Mouse (Mus musculus) heart, embryonic 14.5 days (tissue): ENCODE results near the gene 1500009C09Rik. TPM values are rescaled to one million over a fixed set of nuclear protein-coding genes. Genes with fewer than 3 reads are reported as not detected.
A peak's percentile ranks its signal among the peaks of the same experiment; 100 is the strongest.

Source experiments
- ATAC-seq: fragments of 200-750 bp; cut with Nextera tagmentation; 2 replicates; pipeline ENCODE4 v1.8.0; 2017; ENCODE audit warnings: low read depth, moderate TSS enrichment; ENCODE audit not compliant: insufficient number of reproducible peaks, insufficient read depth, low FRiP score
- H3K27ac ChIP-seq, 2 experiments: fragments of 200-500 bp in 1 of 2; fragments of 300-500 bp in 1 of 2; sonication (generic) in 1 of 2; replicated peaks in 1 of 2; 2 replicates each; pipeline ENCODE4 v1.5.1; 2012 to 2014; ENCODE audit warnings: low read depth in 2 of 2, low read length in 2 of 2, control low read depth in 1 of 2, mild to moderate bottlenecking in 1 of 2, mixed read lengths in 1 of 2; ENCODE audit not compliant: control insufficient read depth in 1 of 2, insufficient read depth in 1 of 2
- H3K27me3 ChIP-seq: fragments of 300-500 bp; sonication (generic); 2 replicates; pipeline ENCODE4 v1.6.1; 2014; ENCODE audit warnings: mild to moderate bottlenecking, low read length, control low read depth; ENCODE audit not compliant: control insufficient read depth, insufficient read depth
- H3K36me3 ChIP-seq: fragments of 300-500 bp; sonication (generic); 2 replicates; pipeline ENCODE4 v1.6.1; 2014; ENCODE audit warnings: mild to moderate bottlenecking, control low read depth, low read length, mixed read lengths; ENCODE audit not compliant: control insufficient read depth, insufficient read depth
- H3K4me1 ChIP-seq, 2 experiments: fragments of 200-500 bp in 1 of 2; fragments of 300-500 bp in 1 of 2; sonication (generic) in 1 of 2; 2 replicates each; pipeline ENCODE4 v1.6.1; 2012 to 2014; ENCODE audit warnings: low read length in 2 of 2, control low read depth in 1 of 2, mixed read lengths in 1 of 2; ENCODE audit not compliant: control insufficient read depth in 2 of 2, insufficient read depth in 2 of 2
- H3K4me2 ChIP-seq: fragments of 300-500 bp; sonication (generic); 2 replicates; pipeline ENCODE4 v1.6.1; 2014; ENCODE audit warnings: mild to moderate bottlenecking, low read length
- H3K4me3 ChIP-seq, 2 experiments: fragments of 200-500 bp in 1 of 2; fragments of 300-500 bp in 1 of 2; sonication (generic) in 1 of 2; 2 replicates each; pipeline ENCODE4 v1.5.1; 2012 to 2014; ENCODE audit warnings: low read length in 2 of 2, mild to moderate bottlenecking in 2 of 2, control low read depth in 1 of 2, low read depth in 1 of 2, moderate library complexity in 1 of 2; ENCODE audit not compliant: control insufficient read depth in 1 of 2, insufficient read depth in 1 of 2
- H3K9ac ChIP-seq: fragments of 300-500 bp; sonication (generic); 2 replicates; pipeline ENCODE4 v1.6.1; 2014; ENCODE audit warnings: mild to moderate bottlenecking, low read length
- H3K9me3 ChIP-seq: fragments of 300-500 bp; sonication (generic); 2 replicates; pipeline ENCODE4 v1.6.1; 2016; ENCODE audit warnings: low read length, control low read depth; ENCODE audit not compliant: control insufficient read depth
- WGBS: fragments of 180-500 bp; shearing (Covaris S2); extraction: QIAGEN DNeasy Blood & Tissue Kit; methylation state at CpG from one replicate; pipeline ENCODE4 v1.1.7; 2014; 5-methylcytosine and 5-hydroxymethylcytosine counted together
- polyA plus RNA-seq: library from polyadenylated mRNA; unstranded; fragments of >200 nt; fragmentation: Nextera tagmentation; extraction: Ambion mirVana; gene quantifications from 2 replicates; pipeline ENCODE4 v1.2.1, GENCODE M21; 2014

1500009C09Rik gene
- polyA plus RNA-seq, 1 experiment from 2014 or later: not detected

GRCm38 (mm10) chr15:82230098-82230611 lies 22.0 kb upstream of the 1500009C09Rik start:
- H3K4me1 ChIP-seq: peaks cover 0 to 9% of the 10 kb centered on the region in 2 experiments; a peak in 2 of 4 replicates
- no peak overlapping the region for H3K4me2 ChIP-seq
- WGBS: 74% methylated on average over 6 of the region's 6 CpGs
- H3K36me3 ChIP-seq: peaks cover 7% of the 10 kb centered on the region
- H3K9ac ChIP-seq: no peak overlapping the region
- no peaks in the 10 kb centered on the region for H3K9me3 ChIP-seq
- peaks cover 11% of the 10 kb centered on the region for H3K27me3 ChIP-seq
- H3K4me3 ChIP-seq: no peak overlapping the region
- ATAC-seq: no peak
- H3K27ac ChIP-seq: no peak overlapping the region

GRCm38 (mm10) chr15:82231100-82231499 lies 21.1 kb upstream of the 1500009C09Rik start:
- no peak overlapping the region for H3K27ac ChIP-seq
- no peak overlapping the region for H3K4me2 ChIP-seq
- no peak for ATAC-seq
- peaks cover 7% of the 10 kb centered on the region for H3K36me3 ChIP-seq
- 72% methylated on average over 4 of the region's 4 CpGs for WGBS
- no peak overlapping the region for H3K4me3 ChIP-seq
- H3K9ac ChIP-seq: no peak overlapping the region
- peaks cover 2% of the 10 kb centered on the region; the same call in 1 of the 2 replicates for H3K27me3 ChIP-seq
- H3K9me3 ChIP-seq: no peaks in the 10 kb centered on the region
- peaks cover 3 to 9% of the 10 kb centered on the region in 2 experiments; a peak in 2 of 4 replicates for H3K4me1 ChIP-seq

GRCm38 (mm10) chr15:82231591-82232378 lies 20.4 kb upstream of the 1500009C09Rik start:
- Histone ChIP-seq H3K9me3 (no peaks in the 10 kb centered on the region), H3K4me1 (peaks cover 3 to 9% of the 10 kb centered on the region in 2 experiments; a peak in 2 of 4 replicates), H3K36me3 (peaks cover 7% of the 10 kb centered on the region), H3K27ac (no peak overlapping the region), H3K9ac (no peak overlapping the region), H3K4me2 (no peak overlapping the region), H3K27me3 (no peaks in the 10 kb centered on the region), H3K4me3 (no peak overlapping the region)
- WGBS: 65% methylated on average over 11 of the region's 11 CpGs
- ATAC-seq: no peak

GRCm38 (mm10) chr15:82232651-82233050 lies 19.5 kb upstream of the 1500009C09Rik start:
- Histone ChIP-seq H3K4me2 (no peak overlapping the region), H3K27ac (no peak overlapping the region), H3K4me1 (peaks cover 3 to 9% of the 10 kb centered on the region in 2 experiments; a peak in 2 of 4 replicates), H3K4me3 (no peak overlapping the region), H3K9me3 (no peaks in the 10 kb centered on the region), H3K36me3 (peaks cover 8% of the 10 kb centered on the region), H3K27me3 (no peaks in the 10 kb centered on the region), H3K9ac (no peak overlapping the region)
- ATAC-seq: no peak
- 79% methylated on average over 4 of the region's 4 CpGs for WGBS

GRCm38 (mm10) chr15:82235661-82236060 lies 16.5 kb upstream of the 1500009C09Rik start:
- no peak overlapping the region for H3K4me2 ChIP-seq
- peaks cover 28% of the 10 kb centered on the region for H3K36me3 ChIP-seq
- no peak for ATAC-seq
- H3K4me3 ChIP-seq: no peak overlapping the region
- no peak overlapping the region for H3K27ac ChIP-seq
- H3K4me1 ChIP-seq: 0 out of 4 replicates have a peak, but pooled peaks cover 0 to 3% of the 10 kb centered on the region in 2 experiments
- 56% methylated on average over 10 of the region's 10 CpGs for WGBS
- no peak overlapping the region for H3K9ac ChIP-seq
- no peaks in the 10 kb centered on the region for H3K27me3 ChIP-seq
- H3K9me3 ChIP-seq: no peaks in the 10 kb centered on the region

DNA sequence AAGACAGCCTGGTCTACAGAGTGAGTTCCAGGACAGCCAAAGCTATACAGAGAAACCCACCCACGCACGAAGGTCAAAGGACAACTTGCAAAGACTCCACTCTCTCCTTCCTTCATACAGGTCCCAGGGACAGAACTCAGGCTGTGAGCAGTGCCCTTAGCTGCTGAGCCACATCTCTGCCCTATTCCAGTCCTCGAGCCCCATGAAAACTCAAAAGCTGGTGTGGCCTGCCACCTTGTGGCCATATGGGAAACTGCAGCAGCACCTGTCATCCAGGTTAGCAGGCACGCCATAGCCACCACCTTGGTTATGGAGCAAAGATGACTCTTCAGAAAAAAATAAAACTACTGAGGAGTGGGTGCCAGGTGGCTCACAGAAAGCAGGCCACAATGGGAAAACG lies 15.6 kb upstream of the 1500009C09Rik start:
- Histone ChIP-seq H3K4me2 (no peak overlapping the region), H3K9me3 (no peaks in the 10 kb centered on the region), H3K36me3 (peaks cover 33% of the 10 kb centered on the region), H3K4me1 (0 out of 4 replicates have a peak, but pooled peaks cover 0 to 3% of the 10 kb centered on the region in 2 experiments), H3K9ac (no peak overlapping the region), H3K27ac (no peak overlapping the region), H3K4me3 (no peak overlapping the region), H3K27me3 (no peaks in the 10 kb centered on the region)
- 15% methylated on average over 5 of the region's 5 CpGs for WGBS
- ATAC-seq: peak; percentile 44; the same call in 1 of the 2 replicates

DNA sequence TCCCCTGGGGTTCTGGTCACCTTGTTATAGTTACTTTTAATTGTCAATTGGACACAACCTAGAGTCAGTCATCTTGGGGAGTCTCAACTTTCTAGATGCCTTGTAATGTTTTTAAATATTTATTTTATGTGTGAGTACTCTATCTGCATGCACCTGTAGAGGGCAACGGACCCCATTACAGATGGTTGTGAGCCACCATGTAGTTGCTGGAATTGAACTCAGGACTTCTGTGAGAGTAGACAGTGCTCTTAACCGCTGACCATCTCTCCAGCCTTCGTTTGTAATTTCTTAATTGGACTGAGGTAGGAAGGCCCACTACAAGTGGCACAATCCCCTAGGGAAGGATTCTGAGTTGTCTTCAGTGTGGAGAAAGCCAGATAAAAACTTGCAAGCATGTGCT lies 8.9 kb upstream of the 1500009C09Rik start:
- Histone ChIP-seq H3K9ac (peak overlapping the region; percentile 78), H3K4me1 (peaks cover 4% of the 10 kb centered on the region in 2 experiments; a peak in 2 of 4 replicates), H3K36me3 (peaks cover 19% of the 10 kb centered on the region), H3K27ac (no peak overlapping the region), H3K4me2 (peak overlapping the region; percentile 96), H3K4me3 (peak overlapping the region; percentile 71 to 79), H3K27me3 (no peaks in the 10 kb centered on the region), H3K9me3 (no peaks in the 10 kb centered on the region)
- no peak for ATAC-seq
- 70% methylated on average over 3 of the region's 3 CpGs for WGBS
